Mouse (Mus musculus): ENCODE results near the gene Ppm1m.
A peak's percentile ranks its signal among the peaks of the same experiment; 100 is the strongest.
"Not testable (repeated sequence)": the region's sequence is repeated elsewhere in the genome, so short reads cannot be mapped to it uniquely, and the experiment has no call there.

Gene Ppm1m

GRCm38 (mm10) chr9:106193930-106194807 lies 5.4 kb downstream of the Ppm1m start:
- DNase-seq (ENCODE audit: low spot score in 2 of 2) = no peak

GRCm38 (mm10) chr9:106192998-106193397 lies 6.5 kb downstream of the Ppm1m start:
- DNase-seq (ENCODE audit: low spot score in 2 of 2) = no peak

- no peak for DNase-seq (ENCODE audit: low spot score in 2 of 2)
Observed at GRCm38 (mm10) chr9:106192024-106192423, 7.5 kb downstream of the Ppm1m start.

GRCm38 (mm10) chr9:106191355-106191754 lies 8.2 kb downstream of the Ppm1m start:
- no peak for DNase-seq (ENCODE audit: low spot score in 2 of 2)

GRCm38 (mm10) chr9:106183996-106184395 lies 15.6 kb downstream of the Ppm1m start:
- no peak for DNase-seq (ENCODE audit: low spot score in 2 of 2)

GRCm38 (mm10) chr9:106182146-106182545 lies 17.4 kb downstream of the Ppm1m start:
- no peak for DNase-seq (ENCODE audit: low spot score in 2 of 2)

- no peak for DNase-seq (ENCODE audit: low spot score in 2 of 2)
Observed at GRCm38 (mm10) chr9:106179964-106180363, 19.6 kb downstream of the Ppm1m start.

GRCm38 (mm10) chr9:106179454-106179853 lies 20.1 kb downstream of the Ppm1m start:
- DNase-seq (ENCODE audit: low spot score in 2 of 2) = no peak

- DNase-seq (ENCODE audit: low spot score in 2 of 2) = no peak
Observed at GRCm38 (mm10) chr9:106177799-106178198, 21.7 kb downstream of the Ppm1m start.

GRCm38 (mm10) chr9:106176769-106177168 lies 22.8 kb downstream of the Ppm1m start:
- no peak for DNase-seq (ENCODE audit: low spot score in 2 of 2)

- DNase-seq (ENCODE audit: low spot score in 2 of 2) = no peak
Observed at GRCm38 (mm10) chr9:106175552-106176200, 23.9 kb downstream of the Ppm1m start.

GRCm38 (mm10) chr9:106173363-106173762 lies 26.2 kb downstream of the Ppm1m start:
- no peak for DNase-seq (ENCODE audit: low spot score in 2 of 2)

- DNase-seq (ENCODE audit: low spot score in 2 of 2) = no peak
Observed at GRCm38 (mm10) chr9:106172527-106172926, 27.0 kb downstream of the Ppm1m start.

- DNase-seq (ENCODE audit: low spot score in 2 of 2) = peak; percentile 47 to 66
Observed at GRCm38 (mm10) chr9:106171346-106172158, 28.0 kb downstream of the Ppm1m start.

GRCm38 (mm10) chr9:106170556-106171345 lies 28.8 kb downstream of the Ppm1m start, which contains the start of gene Wdr82:
Wdr82 (plus strand) TSS chr9:106170928.
- DNase-seq (ENCODE audit: low spot score in 2 of 2) = peak; percentile 78 to 89

GRCm38 (mm10) chr9:106169917-106170316 lies 29.6 kb downstream of the Ppm1m start:
- DNase-seq (ENCODE audit: low spot score in 2 of 2) = no peak

GRCm38 (mm10) chr9:106169006-106169405 lies 30.5 kb downstream of the Ppm1m start:
- DNase-seq (ENCODE audit: low spot score in 2 of 2) = not testable (repeated sequence)

GRCm38 (mm10) chr9:106167703-106168102 lies 31.8 kb downstream of the Ppm1m start:
- no peak for DNase-seq (ENCODE audit: low spot score in 2 of 2)

- DNase-seq (ENCODE audit: low spot score in 2 of 2) = no peak
Observed at GRCm38 (mm10) chr9:106167241-106167640, 32.3 kb downstream of the Ppm1m start.

- DNase-seq (ENCODE audit: low spot score in 2 of 2) = no peak
Observed at GRCm38 (mm10) chr9:106166709-106167108, 32.8 kb downstream of the Ppm1m start.

GRCm38 (mm10) chr9:106160426-106160825 lies 39.1 kb downstream of the Ppm1m start:
- DNase-seq (ENCODE audit: low spot score in 2 of 2) = no peak
